Mouse (Mus musculus): ENCODE measurements around the gene 4930470P17Rik.
"Not testable (repeated sequence)": the region's sequence is repeated elsewhere in the genome, so short reads cannot be mapped to it uniquely, and the experiment has no call there.

Gene 4930470P17Rik

GRCm38 (mm10) chr2:170601917-170602316 is at the start of gene 4930470P17Rik:
4930470P17Rik (minus strand) TSS chr2:170602017.
- DNase-seq (ENCODE audit: extremely low spot score, low spot score) = no peak

DNA sequence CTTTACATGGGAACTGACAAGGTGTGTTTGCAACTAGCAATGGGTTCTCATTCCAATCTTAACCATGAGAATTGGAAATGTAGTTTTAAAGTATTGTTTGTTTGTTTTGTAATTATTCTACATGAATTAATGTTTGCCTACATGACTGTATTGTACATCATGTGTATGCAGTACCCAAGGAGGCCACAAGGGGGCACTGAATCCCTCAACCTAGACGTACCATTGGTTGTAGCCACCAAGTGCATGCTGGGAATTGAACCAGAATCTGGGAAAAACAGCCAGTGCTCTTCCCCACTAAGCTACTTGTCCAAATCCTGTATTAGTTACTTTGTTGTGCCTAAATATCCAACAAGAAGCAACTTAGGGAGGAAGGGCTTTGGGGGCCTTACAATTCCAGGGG is 49.7 kb upstream of the 4930470P17Rik start:
- no peak for DNase-seq (ENCODE audit: extremely low spot score, low spot score)

- DNase-seq (ENCODE audit: extremely low spot score, low spot score) = no peak
These were observed 46.7 kb upstream of the 4930470P17Rik start for GRCm38 (mm10) chr2:170648542-170648941.

DNA sequence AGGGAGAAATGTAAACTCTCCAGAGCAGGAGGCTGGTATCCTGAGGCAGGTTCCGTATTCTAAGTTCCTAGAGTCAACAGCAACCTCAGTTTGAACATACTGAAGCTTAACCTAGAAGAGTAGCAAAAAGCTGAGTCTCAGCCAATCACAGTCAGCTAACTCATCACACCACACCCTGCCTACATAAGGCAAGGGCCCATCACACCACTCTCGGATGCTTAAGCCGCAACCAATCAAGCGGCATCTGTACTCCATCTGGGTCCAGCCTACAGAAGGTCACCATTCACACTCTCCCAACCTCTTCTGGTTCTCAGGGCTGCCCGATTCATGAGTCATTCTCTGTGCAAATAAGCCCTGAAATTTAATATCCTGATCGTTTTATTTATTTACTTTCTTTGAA is 44.4 kb upstream of the 4930470P17Rik start:
- DNase-seq (ENCODE audit: extremely low spot score, low spot score) = no peak

- no peak for DNase-seq (ENCODE audit: extremely low spot score, low spot score)
These were observed 40.6 kb upstream of the 4930470P17Rik start for GRCm38 (mm10) chr2:170642338-170642806.

DNA sequence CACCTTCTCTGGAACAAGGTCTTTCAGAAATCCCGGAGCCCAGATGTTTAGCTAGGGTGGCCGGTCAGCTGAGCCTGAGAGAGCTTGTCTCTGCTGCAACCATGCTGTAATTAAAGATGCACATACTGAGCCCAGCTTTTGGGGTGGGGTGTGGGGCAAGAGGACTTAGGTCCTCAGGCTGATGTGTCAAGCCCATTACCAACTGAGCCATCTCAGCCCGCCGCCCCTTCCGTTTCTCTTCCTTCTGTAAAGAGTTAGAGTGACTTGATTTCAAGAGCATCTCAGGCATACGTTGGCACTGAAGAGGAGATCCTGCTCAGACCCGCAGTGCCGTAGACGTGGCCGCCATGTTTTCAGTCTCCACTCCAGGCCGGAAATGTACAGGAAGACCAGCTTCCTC is 38.5 kb upstream of the 4930470P17Rik start:
- DNase-seq (ENCODE audit: extremely low spot score, low spot score) = no peak

DNA sequence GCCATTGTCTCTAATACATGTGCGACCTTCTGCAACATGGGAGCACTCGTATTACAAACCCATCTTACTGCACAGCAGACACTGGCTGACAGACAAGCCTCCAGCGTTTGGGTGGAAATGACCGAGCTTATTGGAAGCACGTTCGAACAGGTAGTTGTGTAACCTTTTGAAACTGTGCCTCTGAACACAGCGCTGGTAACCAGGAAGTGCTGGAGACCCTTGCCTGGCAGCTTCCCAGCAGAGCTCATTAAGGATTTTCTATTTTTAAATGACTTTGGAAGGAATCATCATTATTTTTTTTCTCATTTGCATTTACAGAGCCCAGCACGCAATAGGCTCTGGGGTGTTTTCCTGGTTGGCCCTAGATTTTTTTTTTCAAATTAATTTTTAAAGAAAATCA is 36.9 kb upstream of the 4930470P17Rik start:
- no peak for DNase-seq (ENCODE audit: extremely low spot score, low spot score)

DNA sequence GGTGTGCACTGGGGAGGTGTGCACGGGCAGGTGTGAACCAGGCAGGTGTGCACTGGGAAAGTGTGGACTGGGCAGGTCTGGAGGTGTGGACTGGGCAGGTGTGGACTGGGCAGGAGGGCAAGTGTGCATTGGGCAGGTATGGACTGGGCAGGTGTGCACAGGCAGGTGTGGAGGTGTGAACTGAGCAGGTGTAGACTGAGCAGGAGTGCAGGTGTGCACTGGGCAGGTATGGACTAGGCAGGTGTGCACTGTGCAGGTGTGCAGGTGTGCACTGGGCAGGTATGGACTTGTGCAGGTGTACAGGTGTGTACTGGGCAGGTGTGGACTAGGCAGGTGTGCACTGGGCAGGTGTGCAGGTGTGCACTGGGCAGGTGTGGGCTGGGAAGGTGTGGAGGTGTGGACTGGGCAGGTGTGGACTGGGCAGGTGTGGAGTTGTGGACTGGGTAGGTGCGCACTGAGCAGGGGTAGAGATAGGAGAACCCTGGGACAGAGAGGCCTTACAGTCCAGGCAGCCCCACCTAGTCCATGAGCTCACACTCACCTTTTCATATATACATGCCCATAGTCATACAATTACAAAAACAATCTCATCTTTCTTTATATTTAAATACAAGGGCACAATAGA is 31.3 kb upstream of the 4930470P17Rik start:
- no peak for DNase-seq (ENCODE audit: extremely low spot score, low spot score)

- DNase-seq (ENCODE audit: extremely low spot score, low spot score) = no peak
These were observed 30.6 kb upstream of the 4930470P17Rik start for GRCm38 (mm10) chr2:170632386-170632785.

- no peak for DNase-seq (ENCODE audit: extremely low spot score, low spot score)
These were observed 29.6 kb upstream of the 4930470P17Rik start for GRCm38 (mm10) chr2:170631375-170631774.

DNA sequence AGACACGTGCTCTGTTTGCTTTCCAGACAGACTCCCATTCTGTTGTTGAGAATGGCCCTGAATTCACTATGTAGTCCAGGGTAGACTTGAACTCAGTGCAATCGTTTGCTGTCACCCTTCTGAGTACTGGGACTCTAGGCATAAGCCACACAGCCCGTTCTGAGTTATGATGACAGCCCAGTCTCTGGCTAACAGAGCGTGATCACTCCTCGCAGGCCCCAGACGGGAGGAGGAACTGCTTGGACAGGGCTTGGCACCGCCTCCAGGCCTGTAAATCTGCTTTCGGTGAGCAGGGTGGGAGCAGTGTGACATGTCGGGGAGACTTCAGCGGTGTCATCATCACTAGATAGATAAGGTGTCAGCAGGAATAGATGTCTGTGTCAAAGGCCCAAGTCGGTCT is 28.7 kb upstream of the 4930470P17Rik start:
- no peak for DNase-seq (ENCODE audit: extremely low spot score, low spot score)

- DNase-seq (ENCODE audit: extremely low spot score, low spot score) = not testable (repeated sequence)
These were observed 26.2 kb upstream of the 4930470P17Rik start for GRCm38 (mm10) chr2:170627991-170628390.

- DNase-seq (ENCODE audit: extremely low spot score, low spot score) = not testable (repeated sequence)
These were observed 22.5 kb upstream of the 4930470P17Rik start for GRCm38 (mm10) chr2:170624201-170624880.

- no peak for DNase-seq (ENCODE audit: extremely low spot score, low spot score)
These were observed 21.2 kb upstream of the 4930470P17Rik start for GRCm38 (mm10) chr2:170622985-170623384.

DNA sequence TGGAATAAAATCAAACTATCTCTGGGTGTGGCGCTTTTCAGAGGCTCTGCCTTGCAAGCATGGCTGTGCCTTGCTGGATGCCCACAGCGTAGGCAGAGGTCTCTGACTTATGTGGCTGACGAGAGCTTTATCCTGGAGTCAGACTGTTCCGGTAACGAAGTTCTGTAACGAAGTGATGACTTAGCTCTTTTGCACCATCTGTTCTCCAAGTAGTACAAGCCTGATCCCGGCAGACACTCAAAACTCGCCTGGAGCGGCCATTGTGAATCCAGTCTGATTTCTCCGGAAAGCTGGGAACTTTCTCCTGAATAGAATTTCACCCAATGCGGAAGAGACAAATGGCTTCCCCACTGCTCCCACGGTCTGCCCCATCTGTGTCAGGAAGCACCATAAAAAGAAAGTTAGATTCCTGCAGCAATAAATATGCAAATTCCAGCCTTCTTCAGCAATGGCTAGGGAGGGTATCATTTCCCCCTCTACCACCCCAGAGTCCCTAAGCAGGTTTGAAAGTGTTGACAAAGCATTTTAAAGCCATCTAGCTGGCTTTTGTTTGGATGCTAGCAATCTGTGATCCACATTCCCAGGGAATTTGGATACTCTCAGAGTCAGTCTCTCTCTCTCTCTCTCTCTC is 17.2 kb upstream of the 4930470P17Rik start:
- DNase-seq (ENCODE audit: extremely low spot score, low spot score) = no peak

GRCm38 (mm10) chr2:170611794-170612193 is 10.0 kb upstream of the 4930470P17Rik start:
- DNase-seq (ENCODE audit: extremely low spot score, low spot score) = not testable (repeated sequence)

GRCm38 (mm10) chr2:170601171-170601570 is 646 bp downstream of the 4930470P17Rik start:
- DNase-seq (ENCODE audit: extremely low spot score, low spot score) = no peak

GRCm38 (mm10) chr2:170597586-170597985 is 4.2 kb downstream of the 4930470P17Rik start:
- peak; percentile 37 for DNase-seq (ENCODE audit: extremely low spot score, low spot score)

DNA sequence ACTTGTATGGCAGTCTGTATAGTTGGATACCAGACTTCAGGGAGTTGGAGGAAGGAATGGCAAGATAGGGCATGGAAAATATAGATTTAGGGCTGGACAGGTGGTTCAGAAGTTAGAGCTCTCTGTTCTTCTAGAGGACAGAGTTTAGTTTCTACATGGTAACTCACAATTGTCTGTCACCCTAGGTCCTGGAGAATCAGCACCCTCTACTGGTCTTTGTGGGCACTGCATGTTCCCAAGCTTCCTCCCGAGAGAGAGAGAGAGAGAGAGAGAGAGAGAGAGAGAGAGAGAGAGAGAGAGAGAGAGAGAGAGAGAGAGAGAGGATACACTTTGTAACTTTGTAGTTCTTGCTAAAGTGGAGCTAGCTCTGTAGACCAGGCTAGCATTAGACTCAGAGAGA is 5.1 kb downstream of the 4930470P17Rik start:
- peak; percentile 67 for DNase-seq (ENCODE audit: extremely low spot score, low spot score)

- DNase-seq (ENCODE audit: extremely low spot score, low spot score) = no peak
These were observed 9.7 kb downstream of the 4930470P17Rik start for GRCm38 (mm10) chr2:170592161-170592560.

DNA sequence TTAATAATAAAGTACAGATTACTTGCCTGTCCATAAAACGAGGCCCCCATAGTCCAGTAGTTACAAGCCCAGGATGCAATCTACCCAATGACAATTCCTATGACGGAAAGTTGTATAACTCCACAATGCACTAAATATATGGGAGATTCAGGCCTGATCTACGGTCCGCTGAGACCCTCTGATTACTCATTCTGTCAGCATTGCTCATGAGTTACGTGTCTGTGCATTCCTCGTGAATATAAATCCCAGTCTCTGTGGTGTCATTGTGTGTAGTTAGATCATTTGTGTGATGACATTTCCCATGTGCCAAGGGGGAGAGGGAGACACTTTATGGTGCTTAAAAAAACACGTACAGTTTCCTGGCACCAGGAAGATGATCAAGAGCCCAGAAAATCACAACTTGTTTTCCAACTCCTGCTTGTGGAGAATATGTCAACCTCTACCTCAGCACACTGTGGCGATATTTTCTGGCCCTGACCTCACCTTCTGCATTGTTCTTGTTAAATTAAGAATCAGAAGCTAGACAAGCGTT is 13.4 kb downstream of the 4930470P17Rik start:
- DNase-seq (ENCODE audit: extremely low spot score, low spot score) = no peak

DNA sequence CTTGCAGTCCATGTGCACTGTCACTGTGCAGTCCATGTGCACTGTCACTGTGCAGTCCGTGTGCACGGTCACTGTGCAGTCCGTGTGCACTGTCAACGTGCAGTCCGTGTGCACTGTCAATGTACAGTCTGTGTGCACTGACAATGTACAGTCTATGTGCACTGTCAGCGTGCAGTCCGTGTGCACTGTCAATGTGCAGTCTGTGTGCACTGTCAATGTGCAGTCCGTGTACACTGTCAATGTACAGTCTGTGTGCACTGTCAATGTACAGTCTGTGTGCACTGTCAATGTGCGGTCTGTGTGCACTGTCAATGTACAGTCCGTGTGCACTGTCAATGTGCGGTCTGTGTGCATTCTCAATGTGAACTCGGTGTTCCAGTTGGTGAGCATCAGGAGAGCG is 17.1 kb downstream of the 4930470P17Rik start:
- DNase-seq (ENCODE audit: extremely low spot score, low spot score) = no peak
